In the genomic region with DNA sequence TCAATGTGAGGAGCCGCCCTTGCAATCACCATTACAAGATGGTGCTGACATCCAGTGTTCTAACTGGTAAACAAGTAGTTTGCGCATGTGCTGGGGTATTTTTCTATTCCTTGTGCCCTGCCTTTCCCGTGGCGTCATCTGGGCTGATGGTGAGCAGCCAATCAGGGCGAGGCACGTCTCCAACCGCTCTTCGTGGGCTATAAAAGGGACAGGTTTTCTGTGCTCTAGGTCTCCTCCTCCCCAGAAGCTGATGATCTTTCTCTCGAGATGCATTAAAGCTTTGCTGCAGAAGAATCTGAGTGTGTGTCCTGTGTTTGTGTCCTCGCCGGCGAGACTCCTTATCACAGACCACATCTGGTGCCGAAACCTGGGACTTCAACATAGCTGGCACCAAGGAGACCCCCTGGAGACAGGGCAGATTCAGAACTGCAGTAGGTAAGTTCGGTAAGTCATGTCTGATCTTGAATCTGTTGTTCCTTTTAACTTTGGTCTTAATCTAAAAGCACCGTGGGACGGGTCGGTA, we compare ENCODE assay signal across 23 mouse cellular contexts. TPM values are rescaled to one million over a fixed set of nuclear protein-coding genes. Genes with fewer than 3 reads are reported as not detected.
A peak's percentile ranks its signal among the peaks of the same experiment; 100 is the strongest.
DNase-seq lines count a peak whose midpoint lies in the region; ATAC-seq and TF ChIP-seq lines count a peak whose summit lies in the region.
"Not testable (repeated sequence)": the region's sequence is repeated elsewhere in the genome, so short reads cannot be mapped to it uniquely, and the experiment has no call there.
"Had no signal": no experiment of that assay in that cellular context is flagged by ENCODE, and none has a peak within 500 bp of the region (broad histone marks: within the 10 kb centered on the region; RNA-seq: fewer than 3 reads in every experiment).

No protein-coding gene starts in this region.

- H3K4me3 ChIP-seq in myocyte = peak overlapping the region; percentile 6
- H3K4me3 ChIP-seq in spleen, adult 2 months (ENCODE audit: extremely low read depth, insufficient read depth, insufficient read length) = peak overlapping the region; percentile 60

- peak; percentile 69 for DNase-seq in CD4-positive helper T cell, adult 2 months (ENCODE audit: low read depth, low spot score)
- DNase-seq in T-cell, adult 2 months (ENCODE audit: low spot score) = peak; percentile 75
- DNase-seq in lung, postnatal 36 days = peak; percentile 28
- DNase-seq in spleen, adult 2 months (ENCODE audit: low read depth in 1 of 2, low spot score in 2 of 2) = peak; percentile 8 to 45
- peak; percentile 26 to 35 for DNase-seq in thymus, postnatal 36 days

- WGBS in spleen, adult 2 months = 21% methylated on average over 17 of the region's 17 CpGs

- not testable (repeated sequence) for TF ChIP-seq POLR2A in myocyte (IDR thresholded peaks at IDR 0.05; ENCODE audit: insufficient read length, low read depth); spleen, adult 2 months (IDR thresholded peaks at IDR 0.05; ENCODE audit: low read depth, low read length)

- H3K4me2 ChIP-seq in myocyte (ENCODE audit: low read depth) = peak overlapping the region; percentile 59

- H3K36me3 ChIP-seq in myocyte (ENCODE audit: control insufficient read depth, insufficient read depth); spleen, adult 2 months (ENCODE audit: control insufficient read depth, insufficient read depth, low read length): not testable (repeated sequence)

- not testable (repeated sequence) for H3K27me3 ChIP-seq in myocyte (ENCODE audit: control insufficient read depth, insufficient read depth, insufficient read length); spleen, adult 2 months (ENCODE audit: control insufficient read depth, insufficient read depth, low read length)

- not testable (repeated sequence) for H3ac ChIP-seq in myocyte (ENCODE audit: control insufficient read depth, insufficient read length)

- TF ChIP-seq CTCF in spleen, adult 2 months (IDR thresholded peaks at IDR 0.05; ENCODE audit: extremely low read depth, insufficient read depth, insufficient read length, insufficient replicate concordance) = not testable (repeated sequence)

- not testable (repeated sequence) for H3K4me1 ChIP-seq in spleen, adult 2 months (ENCODE audit: control insufficient read depth, insufficient read depth, insufficient read length)

- peak; percentile 46 for ATAC-seq in granulocyte monocyte progenitor cell, adult 5-6 weeks (replicated peaks; ENCODE audit: poor library complexity, severe bottlenecking)
- peak; percentile 52 for ATAC-seq in inflammation-experienced regulatory T-cells, adult 6 months

- H3K27ac ChIP-seq in spleen, adult 2 months (ENCODE audit: insufficient read depth, low read length) = peak overlapping the region; percentile 91

- H3K79me2 ChIP-seq in myocyte (ENCODE audit: control insufficient read depth, insufficient read depth) = not testable (repeated sequence)

RNA-seq across cellular contexts. Expression of gene Slc22a27, which starts 53.6 kb away (rescaled TPM):
- not detected in 2 replicates for total RNA-seq in granulocyte monocyte progenitor cell, adult 5-6 weeks (2014; fragmentation: Nextera tagmentation)
- not detected in 2 replicates for total RNA-seq in granulocyte monocyte progenitor cell, adult 5-6 weeks (2017)
- polyA plus RNA-seq in inflammation-experienced regulatory T-cells, adult 6 months (2017; shearing (Covaris generic)) = not detected
- not detected for polyA plus RNA-seq in myocyte (2012; fragmentation: generic; extraction: Trizol)
- polyA plus RNA-seq in spleen, adult 2 months (2012; rRNA removed) = not detected in 2 replicates
- total RNA-seq: adrenal gland, postnatal 25 days; forebrain, postnatal 0 days; heart, postnatal 4 days; left cerebral cortex, adult 2 months; left cerebral cortex, postnatal 4 days; megakaryocyte progenitor cell, adult 5-6 weeks had no signal
- polyA plus RNA-seq: cerebellum, adult 2 months; forebrain, embryonic 10.5 days; forebrain, postnatal 0 days; heart, embryonic 12.5 days; hindbrain, embryonic 15.5 days; intestine, postnatal 0 days; lung, embryonic 15.5 days; midbrain, embryonic 15.5 days; neural tube, embryonic 12.5 days; stomach, embryonic 16.5 days had no signal

Comparison
In these comparisons a context has a peak if more than half of its experiments do, and no peak if none do; other contexts are left out.
1. Peak in every context shown above with its lines: DNase-seq, ATAC-seq, H3K4me3 ChIP-seq and H3K27ac ChIP-seq.